Mouse (Mus musculus) MN1 (cell line): ENCODE results near the gene Gm17402.

Experiments
- DNase-seq: peaks from one replicate; pipeline ENCODE4 v3.0.0-alpha.2; 2016; ENCODE audit warnings: low spot score

Gm17402 gene

DNA sequence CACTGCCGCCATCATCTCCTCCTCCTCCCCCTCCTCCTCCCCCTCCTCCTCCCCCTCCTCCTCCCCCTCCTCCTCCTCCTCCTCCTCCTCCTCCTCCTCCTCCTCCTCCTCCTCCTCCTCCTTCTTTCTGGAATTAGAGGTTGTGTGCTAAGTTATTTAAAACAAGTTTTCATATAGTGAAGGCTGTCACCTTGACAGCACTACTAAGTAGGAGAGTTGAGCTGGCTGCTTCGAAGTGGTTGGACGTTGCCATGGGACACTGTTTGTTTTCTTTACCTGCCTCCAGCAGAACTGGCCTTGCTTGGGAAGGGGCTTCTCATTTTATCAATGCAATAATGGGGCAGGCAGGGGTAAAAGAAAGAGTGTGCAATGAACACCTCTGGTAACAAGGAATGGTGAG is at the start of gene Gm17402:
Gene Gm17402, minus strand, starts transcription at position 101 of the 400 bp plus-strand sequence.
- DNase-seq: no peak

DNA sequence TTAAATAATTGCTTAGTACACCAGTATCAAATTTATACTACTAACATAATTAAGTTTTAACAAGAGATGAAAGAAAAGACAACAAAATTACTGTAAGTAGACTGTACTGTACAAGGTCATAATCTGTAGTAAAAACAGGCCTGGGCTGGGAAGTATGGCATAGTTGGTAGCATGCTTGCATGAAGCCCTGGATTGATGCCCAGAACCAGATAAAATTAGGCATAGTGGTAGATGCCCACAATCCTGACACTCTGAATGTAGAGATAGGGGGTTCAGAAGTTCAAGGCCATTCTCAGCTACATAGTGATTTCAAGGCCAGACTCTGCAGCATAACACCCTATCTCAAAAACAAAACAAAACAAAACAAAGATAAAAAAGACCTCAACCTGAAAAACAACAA is 3.3 kb upstream of the Gm17402 start:
- DNase-seq: no peak

DNA sequence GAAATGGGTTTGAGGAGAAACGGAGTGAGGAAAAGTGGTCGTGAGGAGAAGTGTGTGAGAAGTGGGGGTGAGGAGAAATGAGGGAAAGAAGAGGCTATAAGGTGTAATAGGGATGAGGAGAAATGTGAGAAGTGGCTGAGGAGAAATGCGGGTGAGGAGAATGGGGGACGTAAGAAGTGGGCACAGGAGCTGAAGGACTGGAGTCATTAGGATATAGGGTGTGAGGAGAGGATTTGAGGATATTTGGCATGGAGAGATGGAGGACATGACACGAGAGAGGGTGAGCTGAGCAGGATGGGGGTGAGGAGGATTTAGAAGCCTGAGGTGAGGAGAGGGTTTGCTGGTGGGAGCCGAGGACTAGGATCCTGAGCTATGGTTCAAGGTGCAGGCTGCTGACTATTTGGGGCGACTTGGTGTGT is 594 bp downstream of the Gm17402 start:
- DNase-seq: no peak

DNA sequence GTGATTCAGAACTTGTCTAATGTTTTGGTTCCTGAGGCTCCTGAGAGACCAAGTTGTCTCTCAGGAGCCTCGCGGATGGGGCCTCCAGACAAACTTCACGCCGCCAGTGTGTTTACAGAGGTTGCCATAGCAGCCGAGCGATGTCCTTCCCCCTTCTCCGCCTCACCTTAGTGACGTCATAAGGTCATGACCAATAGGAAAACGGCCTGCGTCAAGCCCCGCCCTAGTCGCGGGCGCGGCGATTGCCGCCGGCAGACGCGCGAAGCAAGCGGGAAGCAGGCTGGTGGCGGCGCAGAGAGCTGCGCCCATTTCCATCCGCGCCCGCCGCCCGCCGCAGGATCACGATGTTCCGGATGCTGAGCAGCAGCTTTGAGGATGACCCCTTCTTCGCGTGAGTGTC is 1.1 kb downstream of the Gm17402 start, which contains the start of gene Mlf1:
Gene Mlf1, plus strand, starts transcription at position 226 of the 400 bp plus-strand sequence.
- DNase-seq: no peak

DNA sequence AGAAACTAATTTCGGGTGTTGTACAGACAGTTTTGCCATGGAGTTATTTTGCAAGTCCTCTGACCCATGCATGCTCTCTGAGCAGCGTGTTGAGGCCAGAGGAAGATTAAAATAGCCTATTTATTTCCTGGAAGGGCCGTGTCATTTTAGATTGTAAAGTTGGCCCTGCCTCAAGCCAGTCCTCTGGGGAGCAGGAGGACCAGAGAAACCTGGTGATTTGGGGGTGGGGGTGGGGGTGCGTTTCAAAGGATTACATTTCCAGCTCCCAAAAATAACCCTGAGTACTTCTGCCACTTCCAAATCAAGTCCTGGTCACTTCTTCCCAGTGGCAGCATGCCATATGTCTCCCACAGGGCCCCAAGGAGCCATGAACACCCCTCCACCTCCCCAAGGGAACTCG is 2.2 kb downstream of the Gm17402 start:
- DNase-seq: no peak

DNA sequence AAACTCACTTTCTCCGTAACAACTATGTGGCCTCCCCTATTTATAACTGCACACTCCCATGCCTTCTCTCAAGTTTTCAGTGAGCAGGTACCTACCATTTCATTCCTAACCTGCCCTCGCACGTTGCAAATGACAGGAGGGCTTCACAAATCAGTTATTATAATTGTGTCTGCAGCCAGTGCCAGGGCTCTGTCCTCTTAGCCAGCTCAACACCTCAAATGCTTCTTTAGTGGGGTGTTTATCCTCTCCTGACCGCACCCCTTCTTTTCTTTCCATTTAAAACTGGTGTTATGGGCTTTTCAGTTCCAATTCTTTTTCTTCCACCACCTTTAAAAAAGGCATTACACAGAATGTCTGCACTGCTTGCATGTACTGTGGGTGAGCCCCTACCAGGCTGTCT is 2.8 kb downstream of the Gm17402 start:
- no peak for DNase-seq

DNA sequence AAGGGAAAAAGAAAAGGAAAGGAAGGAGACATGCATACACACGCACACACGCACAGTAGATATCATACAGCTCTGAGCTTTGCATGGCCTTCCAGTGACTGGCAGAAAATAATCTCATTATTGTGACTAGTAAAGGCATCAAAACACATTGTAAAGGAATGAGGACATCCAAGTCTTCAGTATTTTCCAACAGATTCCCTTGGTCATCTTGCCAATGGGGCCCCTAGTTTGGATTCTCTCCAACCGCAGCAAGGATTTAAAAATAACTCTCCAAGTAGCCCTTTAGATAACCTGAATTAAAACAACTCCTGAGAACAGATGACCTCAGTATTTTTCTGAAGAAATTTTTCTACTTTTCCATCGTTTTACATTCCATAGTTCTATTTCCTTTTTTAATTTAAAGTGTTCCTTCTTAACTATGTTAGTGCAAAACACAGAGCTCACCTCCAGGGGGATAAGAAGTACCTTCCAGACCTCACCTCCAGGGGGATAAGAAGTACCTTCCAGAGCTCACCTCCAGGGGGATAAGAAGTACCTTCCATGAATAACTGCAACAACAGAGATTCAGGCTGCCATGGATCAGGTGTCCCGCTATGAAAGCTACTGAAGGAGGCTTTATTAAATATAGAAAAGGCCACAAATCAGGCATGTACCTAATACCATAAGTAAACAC is 5.4 kb downstream of the Gm17402 start:
- DNase-seq: no peak

DNA sequence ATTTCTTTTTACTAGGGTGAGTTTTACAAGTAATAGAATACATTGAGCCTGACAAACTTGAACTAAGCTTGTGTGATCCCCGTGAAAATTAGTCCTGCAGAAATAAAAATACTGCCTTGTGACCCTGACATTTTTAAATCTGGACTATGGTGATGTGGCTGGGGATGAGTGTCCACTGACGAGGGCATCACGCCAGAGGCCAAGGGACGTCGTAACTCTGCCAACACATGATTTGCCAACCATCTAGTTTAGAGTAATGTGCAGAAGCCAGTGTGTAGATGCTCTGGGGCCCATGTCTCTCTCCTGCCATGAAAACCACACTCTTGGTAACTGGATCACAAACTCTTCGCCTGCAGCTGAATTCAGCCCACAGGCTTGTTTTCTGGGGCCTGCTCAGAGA is 7.5 kb downstream of the Gm17402 start:
- DNase-seq: no peak

DNA sequence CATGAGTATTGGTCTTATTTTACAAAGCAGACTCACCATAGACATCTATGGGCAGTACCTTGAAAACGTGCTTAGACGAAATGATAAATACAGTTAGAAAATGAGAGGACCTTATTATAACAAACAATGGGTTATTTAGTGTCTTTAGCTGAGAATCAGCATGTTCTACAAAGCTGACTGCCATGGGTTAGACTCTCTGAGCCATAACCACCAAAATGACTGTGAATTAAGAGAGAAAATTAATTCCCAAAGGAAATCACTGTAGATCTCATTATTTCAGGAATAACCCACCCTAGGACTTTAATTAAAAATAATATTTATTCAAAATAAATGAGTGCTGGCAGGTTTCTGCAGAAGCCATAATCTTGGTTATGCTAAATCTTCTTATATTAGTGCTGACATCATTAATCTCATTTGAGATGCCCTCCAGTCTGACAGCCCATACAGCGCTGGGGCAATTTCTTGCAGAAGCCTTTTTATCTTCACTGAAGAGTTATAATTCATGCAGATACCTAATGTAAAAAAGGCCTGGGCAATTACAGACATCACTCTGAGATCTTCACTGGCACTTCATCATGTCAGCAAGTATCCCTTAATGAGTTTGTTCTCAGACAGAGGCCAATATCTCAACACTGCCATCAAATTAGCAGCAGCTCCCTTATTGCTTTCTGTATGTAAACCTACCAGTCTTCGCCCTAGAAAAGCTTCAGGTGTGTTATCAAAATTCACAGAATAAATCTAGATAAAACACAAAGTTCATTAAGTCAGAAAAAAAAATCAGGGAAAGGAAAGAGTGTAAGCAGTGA is 8.7 kb downstream of the Gm17402 start:
- DNase-seq: peak; percentile 15

DNA sequence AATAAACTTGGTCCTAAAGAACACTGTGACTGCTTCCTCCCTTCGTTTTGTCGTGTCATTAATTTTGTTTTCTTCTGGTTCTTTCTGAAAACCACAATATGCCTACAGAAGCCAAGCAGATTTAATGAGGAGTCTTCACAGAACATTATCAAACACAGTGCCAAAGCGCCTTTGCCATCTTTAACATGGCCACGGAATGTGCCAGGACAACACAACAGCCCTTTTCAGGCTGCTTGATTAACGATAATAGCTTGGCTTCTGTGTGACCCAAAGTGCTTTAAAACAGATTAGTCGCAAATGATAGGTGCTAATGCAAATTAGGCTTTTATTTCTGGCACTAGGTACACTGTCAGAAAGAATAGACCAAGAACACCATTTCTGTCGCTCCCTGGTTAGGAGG is 16.6 kb downstream of the Gm17402 start:
- peak; percentile 33 for DNase-seq

DNA sequence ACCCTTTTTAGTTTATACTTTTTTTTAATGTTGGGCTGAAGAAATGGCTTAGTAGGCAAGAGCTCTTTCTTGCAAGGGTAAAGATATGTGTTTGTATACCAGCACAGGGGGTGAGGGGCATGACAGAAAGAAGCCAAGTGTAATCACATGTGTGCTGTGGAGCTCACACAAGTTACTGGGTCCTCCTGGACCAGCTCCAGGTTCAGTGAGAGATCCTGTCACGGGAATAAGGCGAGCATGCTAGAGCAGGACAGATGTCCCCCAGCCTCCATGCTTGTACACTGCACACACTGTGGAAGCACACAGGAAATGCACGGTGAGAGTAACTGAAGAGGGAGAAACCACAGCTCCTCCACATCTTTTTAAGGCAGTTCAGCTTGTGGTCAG is 22.2 kb downstream of the Gm17402 start:
- DNase-seq: no peak

DNA sequence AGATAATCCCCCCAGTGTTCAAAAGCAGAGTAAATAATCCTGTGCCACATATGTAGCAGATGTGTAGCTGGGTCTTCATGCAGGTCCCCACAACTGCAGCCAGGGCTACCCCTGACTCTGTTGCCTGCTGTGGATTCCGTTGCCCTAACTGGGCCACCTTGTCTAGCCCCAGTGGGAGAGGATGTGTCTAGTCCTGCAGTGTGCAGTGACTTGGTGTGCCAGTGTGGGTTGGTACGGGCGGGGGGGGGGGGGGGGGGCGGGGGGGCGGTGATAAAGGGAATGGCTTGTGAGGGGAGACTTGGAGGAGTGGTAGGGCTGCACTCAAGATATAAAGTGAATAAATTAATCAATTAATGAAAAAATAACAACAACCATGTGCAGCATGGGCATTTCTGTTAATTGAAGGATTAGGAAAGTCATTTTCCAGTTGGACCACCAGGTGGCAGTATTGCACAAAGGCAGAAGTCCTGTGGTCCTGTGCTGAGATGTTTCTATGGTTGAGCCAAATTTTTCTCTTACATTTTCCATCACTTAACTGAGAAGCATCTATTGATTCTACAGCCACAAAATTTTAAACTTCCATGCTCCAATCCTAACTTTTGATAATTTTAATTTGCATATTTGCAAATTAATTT is 22.7 kb downstream of the Gm17402 start:
- DNase-seq: peak; percentile 72

DNA sequence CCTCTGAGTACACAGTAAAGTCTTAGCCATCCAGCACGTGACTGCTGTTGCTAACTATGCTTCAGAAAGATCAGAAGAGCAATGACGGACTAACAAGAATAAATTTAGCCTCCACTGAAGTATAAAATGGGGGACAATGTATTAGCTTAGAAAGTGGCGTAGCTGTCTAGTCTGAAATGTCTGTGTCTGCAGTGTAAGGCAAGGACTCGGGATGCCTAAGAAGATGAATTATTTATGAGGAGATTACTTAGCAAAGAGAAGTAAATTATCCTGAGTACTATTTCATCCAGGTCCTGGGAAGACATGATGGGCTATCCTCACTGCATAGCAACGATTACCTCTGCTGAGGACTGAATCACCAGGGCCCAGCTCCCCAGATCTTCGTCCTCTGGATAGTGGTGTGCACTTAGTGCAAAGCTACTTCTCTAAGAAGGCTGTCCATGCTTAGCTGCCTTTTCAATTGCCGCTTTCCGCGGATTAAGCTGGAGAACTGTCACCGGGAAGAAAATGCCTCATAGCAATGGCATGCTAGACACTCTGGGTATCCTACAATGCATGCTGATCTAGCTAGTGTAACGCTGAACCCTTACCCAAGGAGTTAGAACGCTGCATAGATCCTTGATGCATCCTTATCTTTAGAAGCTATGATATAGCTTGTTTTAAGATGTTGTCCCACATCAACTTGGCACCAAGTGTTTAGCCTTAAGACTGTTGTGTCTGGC is 23.4 kb downstream of the Gm17402 start:
- no peak for DNase-seq

DNA sequence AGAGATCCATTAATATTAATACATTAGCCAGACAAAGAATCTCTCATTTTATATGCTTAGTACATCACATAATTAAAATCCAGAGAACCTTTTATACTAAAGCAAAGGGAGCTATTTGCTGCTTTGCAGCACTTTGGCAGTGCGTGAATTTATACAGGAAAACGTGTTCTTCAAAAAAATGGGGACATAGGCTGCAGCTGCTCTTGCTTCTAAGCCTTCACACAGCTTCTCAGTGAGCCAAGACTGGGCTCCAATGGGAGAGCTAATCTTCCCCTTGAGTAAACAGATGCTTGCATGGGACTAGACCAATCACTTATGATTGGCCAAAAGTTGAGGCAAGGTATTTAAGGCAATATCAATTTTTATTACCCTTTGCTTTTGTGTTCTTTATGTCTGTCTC is 28.3 kb downstream of the Gm17402 start:
- DNase-seq: no peak

DNA sequence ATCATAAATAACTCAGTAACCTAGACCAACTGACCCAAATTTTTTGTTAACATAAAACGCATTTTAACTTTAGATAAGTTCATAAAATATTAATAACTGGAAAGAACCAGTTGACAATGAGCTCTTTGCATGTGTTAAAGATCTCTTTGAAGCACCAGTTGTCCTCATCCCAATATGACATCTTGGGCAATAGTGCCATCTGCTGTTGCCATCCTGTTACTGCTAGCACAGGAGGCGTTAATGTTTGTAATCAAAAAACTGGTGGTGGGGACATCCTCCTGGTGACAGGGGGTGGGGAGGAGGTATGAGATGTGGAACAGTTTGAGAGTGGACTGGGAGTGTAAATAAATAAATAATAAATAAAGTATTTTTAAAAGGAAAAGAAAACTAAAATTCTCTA is 30.4 kb downstream of the Gm17402 start:
- DNase-seq: peak; percentile 74

DNA sequence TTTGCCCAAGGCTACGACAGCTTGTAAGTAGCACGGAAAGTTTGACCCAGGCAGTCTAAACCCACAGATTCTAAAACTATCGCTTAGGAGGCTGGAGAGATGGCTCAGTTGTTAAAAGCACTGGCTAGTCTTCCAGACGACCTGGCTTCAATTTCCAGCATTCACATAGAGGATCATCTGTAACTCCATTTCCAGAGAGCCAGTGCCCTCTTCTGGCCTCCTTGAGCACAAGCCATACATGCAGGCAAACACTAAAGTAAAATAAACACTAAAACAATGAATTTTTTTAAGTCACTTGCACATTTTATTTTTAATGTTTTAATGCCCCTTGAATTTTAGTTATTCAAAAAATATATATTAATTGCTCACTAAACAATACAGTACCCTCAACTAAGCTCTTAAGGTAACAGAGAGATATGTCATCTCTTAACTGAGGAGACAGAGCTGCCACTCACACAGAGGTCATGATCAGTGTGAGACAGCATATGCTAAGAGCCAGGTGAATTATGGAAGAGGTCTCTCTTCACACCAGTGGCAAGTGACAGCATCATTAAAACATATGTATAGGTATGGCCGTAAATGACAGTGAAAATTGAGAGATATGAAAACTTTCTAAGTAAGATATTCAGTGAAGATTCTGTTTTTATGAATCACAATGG is 31.8 kb downstream of the Gm17402 start:
- peak; percentile 51 for DNase-seq

DNA sequence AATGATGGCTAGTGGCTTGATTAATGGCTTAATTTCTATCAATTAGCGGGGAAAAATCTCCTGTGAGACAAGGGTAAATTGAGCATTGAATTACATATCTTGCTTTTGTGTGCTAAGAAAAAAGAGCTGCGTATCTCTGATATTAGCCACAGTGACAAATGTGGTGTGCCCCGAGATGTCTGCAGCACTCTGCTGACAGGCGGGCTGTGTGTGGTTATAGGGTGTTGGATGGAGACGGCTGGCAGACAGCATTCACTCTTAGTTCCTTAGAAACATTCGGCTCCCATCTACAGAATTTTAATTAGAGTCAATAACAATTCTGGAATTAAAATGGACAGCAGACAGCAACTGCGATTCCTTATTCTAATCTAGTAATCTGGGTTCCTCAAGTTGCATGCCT is 34.0 kb downstream of the Gm17402 start:
- DNase-seq: no peak

DNA sequence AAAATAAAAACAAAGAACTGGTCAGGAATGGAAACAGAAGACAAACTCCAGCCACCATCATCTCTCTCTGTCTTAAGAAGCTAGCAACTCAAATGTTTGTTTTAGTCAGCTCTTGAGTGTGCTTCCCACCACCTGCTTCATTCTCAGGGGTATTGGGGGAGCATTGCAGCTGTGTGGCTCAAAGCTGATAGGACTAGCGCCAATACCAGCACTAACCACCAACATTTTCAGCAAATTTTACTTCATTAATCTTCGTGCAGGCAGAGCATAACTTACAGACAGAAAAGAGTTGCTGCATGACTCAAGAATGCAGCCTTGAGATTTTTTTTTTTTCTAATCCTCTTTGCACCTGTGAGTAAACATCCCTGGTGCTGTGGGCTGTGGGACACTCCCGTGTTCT is 35.4 kb downstream of the Gm17402 start:
- DNase-seq: no peak

DNA sequence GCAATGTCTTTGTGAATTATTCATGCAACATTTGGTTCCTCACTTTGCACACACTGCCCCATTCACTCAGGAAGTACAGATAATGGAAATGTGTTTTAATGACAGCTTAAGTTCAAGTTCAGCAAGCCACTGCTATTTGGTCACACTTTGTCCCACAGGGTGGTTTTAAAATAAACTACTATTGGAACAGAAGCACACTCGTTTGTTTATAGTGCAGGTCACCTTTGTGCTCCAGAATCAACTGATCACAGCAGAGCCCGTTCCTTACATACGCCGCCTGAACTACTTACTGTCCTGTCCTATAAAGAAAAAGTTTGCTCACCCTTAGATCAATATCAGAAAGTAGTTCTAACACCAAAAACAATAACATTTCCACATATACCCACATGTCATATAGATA is 52.5 kb downstream of the Gm17402 start:
- no peak for DNase-seq
